8 mouse cellular contexts compared by ENCODE assay signal in the genomic region with DNA sequence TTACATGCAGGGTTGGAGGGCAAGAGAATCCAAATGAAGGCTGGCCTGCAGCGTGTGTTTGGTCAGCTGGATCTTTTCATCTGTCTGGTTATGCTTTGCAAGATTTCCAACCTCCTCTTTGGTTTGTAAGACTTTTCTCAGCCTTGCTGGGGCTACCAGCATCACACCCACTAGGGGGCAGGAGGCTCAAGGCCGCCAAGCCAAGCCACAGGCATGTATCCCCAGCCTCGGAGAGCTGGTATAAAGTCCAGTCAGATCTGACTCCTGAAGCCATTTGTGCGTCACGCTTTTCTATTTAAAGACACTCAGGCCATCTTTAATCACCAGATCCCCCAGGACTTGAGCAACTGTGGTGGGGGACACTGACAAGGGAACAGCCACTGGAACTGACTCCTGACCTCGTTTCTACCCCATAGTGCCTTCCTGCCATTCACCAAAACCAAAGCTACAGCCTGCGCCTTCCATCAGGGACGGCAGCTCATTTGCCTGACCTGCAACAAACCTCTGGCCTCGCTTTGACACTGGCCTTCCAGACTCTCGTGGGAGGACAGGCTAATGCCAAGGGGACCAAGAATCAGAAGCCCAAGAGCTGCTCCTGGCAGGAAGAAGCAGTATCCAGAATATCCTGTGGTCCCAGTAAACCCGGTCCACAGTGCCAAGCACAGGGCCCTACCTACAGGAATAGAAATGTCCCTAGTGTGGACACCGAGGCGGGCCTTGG. TPM values are rescaled to one million over a fixed set of nuclear protein-coding genes. Genes with fewer than 3 reads are reported as not detected.
DNase-seq lines count a peak whose midpoint lies in the region; ATAC-seq and TF ChIP-seq lines count a peak whose summit lies in the region.

No protein-coding gene starts in this region.

- H3K4me1 ChIP-seq in forebrain, postnatal 0 days (ENCODE audit: insufficient read depth) = no peaks in the 10 kb centered on the region
- H3K4me1 ChIP-seq in forebrain, embryonic 16.5 days (replicated peaks; ENCODE audit: control insufficient read depth, insufficient read depth, low read length) = 0 out of 2 replicates have a peak, but pooled peaks cover 4% of the 10 kb centered on the region
- peaks cover 40% of the 10 kb centered on the region for H3K4me1 ChIP-seq in embryonic facial prominence, embryonic 15.5 days
- peaks cover 17% of the 10 kb centered on the region; the same call in 1 of the 2 replicates for H3K4me1 ChIP-seq in stomach, embryonic 14.5 days (ENCODE audit: control insufficient read depth, insufficient read depth, low read length)

- WGBS in forebrain, postnatal 0 days = 56% methylated on average over 13 of the region's 13 CpGs
- 63% methylated on average over 13 of the region's 13 CpGs for WGBS in forebrain, embryonic 16.5 days
- 50% methylated on average over 13 of the region's 13 CpGs for WGBS in embryonic facial prominence, embryonic 15.5 days
- 43% methylated on average over 13 of the region's 13 CpGs for WGBS in stomach, embryonic 14.5 days

- peak; percentile 54; the same call in 1 of the 2 replicates for ATAC-seq in forebrain, postnatal 0 days
- no peak for ATAC-seq in forebrain, embryonic 16.5 days
- ATAC-seq in embryonic facial prominence, embryonic 15.5 days (ENCODE audit: insufficient number of reproducible peaks, low FRiP score, low TSS enrichment, low read depth) = no peak
- peak; percentile 73; the same call in 1 of the 2 replicates for ATAC-seq in stomach, embryonic 14.5 days (ENCODE audit: insufficient number of reproducible peaks, insufficient read depth, low FRiP score, low read depth)

- intact Hi-C loops in left cerebral cortex, postnatal 36 days (cut with DNase I) = loop anchor here (2.0 kb wide), 1 partner anchor 87 kb away; no protein-coding TSS in a partner anchor

- no peak overlapping the region for H3K9ac ChIP-seq in forebrain, postnatal 0 days
- H3K9ac ChIP-seq in forebrain, embryonic 16.5 days (replicated peaks; ENCODE audit: low read depth, low read length) = no peak overlapping the region
- H3K9ac ChIP-seq in embryonic facial prominence, embryonic 15.5 days = no peak overlapping the region
- no peak overlapping the region for H3K9ac ChIP-seq in stomach, embryonic 14.5 days (replicated peaks; ENCODE audit: low read depth, low read length)

- H3K4me3 ChIP-seq in forebrain, postnatal 0 days (ENCODE audit: low read depth, low read length) = no peak overlapping the region
- H3K4me3 ChIP-seq in forebrain, embryonic 16.5 days (replicated peaks; ENCODE audit: low read length) = no peak overlapping the region
- H3K4me3 ChIP-seq in embryonic facial prominence, embryonic 15.5 days (replicated peaks) = no peak overlapping the region
- H3K4me3 ChIP-seq in stomach, embryonic 14.5 days (ENCODE audit: low read depth, low read length) = no peak overlapping the region

- no peaks in the 10 kb centered on the region for H3K9me3 ChIP-seq in forebrain, postnatal 0 days (ENCODE audit: low read length)
- no peaks in the 10 kb centered on the region; the same call in 1 of the 2 replicates for H3K9me3 ChIP-seq in forebrain, embryonic 16.5 days (ENCODE audit: control insufficient read depth, low read length)
- no peaks in the 10 kb centered on the region for H3K9me3 ChIP-seq in embryonic facial prominence, embryonic 15.5 days (replicated peaks)
- H3K9me3 ChIP-seq in stomach, embryonic 14.5 days (ENCODE audit: control insufficient read depth, low read depth, low read length) = no peaks in the 10 kb centered on the region

- peak; percentile 76 for TF ChIP-seq CTCF in forebrain, postnatal 0 days (IDR thresholded peaks at IDR 0.05; ENCODE audit: low read depth)

- peaks cover 12% of the 10 kb centered on the region; the same call in 1 of the 2 replicates for H3K36me3 ChIP-seq in forebrain, postnatal 0 days (ENCODE audit: insufficient read depth)
- 0 out of 2 replicates have a peak, but pooled peaks cover 2% of the 10 kb centered on the region for H3K36me3 ChIP-seq in forebrain, embryonic 16.5 days (ENCODE audit: control insufficient read depth, insufficient read depth)
- peaks cover 7% of the 10 kb centered on the region for H3K36me3 ChIP-seq in embryonic facial prominence, embryonic 15.5 days
- H3K36me3 ChIP-seq in stomach, embryonic 14.5 days (ENCODE audit: control insufficient read depth, insufficient read depth, low read length) = no peaks in the 10 kb centered on the region; the same call in none of the 2 replicates

- no peak overlapping the region for H3K27ac ChIP-seq in forebrain, postnatal 0 days (ENCODE audit: low read depth, low read length)
- no peak overlapping the region for H3K27ac ChIP-seq in forebrain, embryonic 16.5 days (ENCODE audit: low read length)
- H3K27ac ChIP-seq in embryonic facial prominence, embryonic 15.5 days (replicated peaks) = peak overlapping the region; percentile 60; the same call in 1 of the 2 replicates
- H3K27ac ChIP-seq in stomach, embryonic 14.5 days (ENCODE audit: low read length) = no peak overlapping the region; the same call in 1 of the 2 replicates

- H3K4me2 ChIP-seq in forebrain, postnatal 0 days (ENCODE audit: low read depth) = no peak overlapping the region
- H3K4me2 ChIP-seq in forebrain, embryonic 16.5 days (ENCODE audit: low read length) = no peak overlapping the region
- no peak overlapping the region for H3K4me2 ChIP-seq in embryonic facial prominence, embryonic 15.5 days (replicated peaks)
- no peak overlapping the region for H3K4me2 ChIP-seq in stomach, embryonic 14.5 days (replicated peaks; ENCODE audit: low read depth, low read length)

- no peaks in the 10 kb centered on the region for H3K27me3 ChIP-seq in forebrain, postnatal 0 days (ENCODE audit: insufficient read depth, low read length)
- no peaks in the 10 kb centered on the region for H3K27me3 ChIP-seq in forebrain, embryonic 16.5 days (replicated peaks; ENCODE audit: control insufficient read depth, insufficient read depth, low read length)
- H3K27me3 ChIP-seq in embryonic facial prominence, embryonic 15.5 days = no peaks in the 10 kb centered on the region
- H3K27me3 ChIP-seq in stomach, embryonic 14.5 days (ENCODE audit: control insufficient read depth, insufficient read depth, low read length) = no peaks in the 10 kb centered on the region

- peak; percentile 62 for DNase-seq in forebrain, postnatal 0 days
- DNase-seq in adrenal gland, postnatal 4 days (ENCODE audit: low spot score in 2 of 2) = peak; percentile 55 to 73
- peak; percentile 91 for DNase-seq in heart, postnatal 4 days
- peak; percentile 61 to 63 for DNase-seq in left cerebral cortex, postnatal 36 days (ENCODE audit: low spot score in 2 of 2)
- DNase-seq in monocyte, adult 2 months (ENCODE audit: low read depth in 1 of 2, low spot score in 2 of 2) = peak; percentile 40 to 62

RNA-seq across cellular contexts. Expression of a gene that starts 49.7 kb away (rescaled TPM):
- 71.3 and 73.3 TPM in 2 replicates for total RNA-seq in forebrain, postnatal 0 days (2014; rRNA removed)
- polyA plus RNA-seq in forebrain, postnatal 0 days (2015; fragmentation: Nextera tagmentation; extraction: Ambion mirVana) = 43.3 and 51.4 TPM in 2 replicates
- polyA plus RNA-seq in forebrain, embryonic 16.5 days (2015; fragmentation: Nextera tagmentation; extraction: Ambion mirVana) = 69.9 and 74.6 TPM in 2 replicates
- total RNA-seq in adrenal gland, postnatal 4 days (2021) = 10 to 100 TPM; 47.0 to 53.0 TPM
- polyA plus RNA-seq in embryonic facial prominence, embryonic 15.5 days (2015; fragmentation: Nextera tagmentation; extraction: Ambion mirVana) = 41.6 and 42.3 TPM in 2 replicates
- 10 to 100 TPM; 36.1 to 36.7 TPM for total RNA-seq in heart, postnatal 4 days (2021)
- 10 to 100 TPM; 31.0 to 39.9 TPM for total RNA-seq in left cerebral cortex, postnatal 36 days (2021)
- polyA plus RNA-seq in stomach, embryonic 14.5 days (2014; fragmentation: Nextera tagmentation; extraction: Ambion mirVana) = 42.1 and 45.1 TPM in 2 replicates

RNA-seq across cellular contexts. Expression of a gene that starts 49.7 kb away (rescaled TPM):
- total RNA-seq in forebrain, postnatal 0 days (2014; rRNA removed) = 58.2 and 67.9 TPM in 2 replicates
- 132 and 165 TPM in 2 replicates for polyA plus RNA-seq in forebrain, postnatal 0 days (2015; fragmentation: Nextera tagmentation; extraction: Ambion mirVana)
- polyA plus RNA-seq in forebrain, embryonic 16.5 days (2015; fragmentation: Nextera tagmentation; extraction: Ambion mirVana) = 120 and 128 TPM in 2 replicates
- 100 to 1,000 TPM; 136 to 140 TPM for total RNA-seq in adrenal gland, postnatal 4 days (2021)
- polyA plus RNA-seq in embryonic facial prominence, embryonic 15.5 days (2015; fragmentation: Nextera tagmentation; extraction: Ambion mirVana) = 29.1 and 30.4 TPM in 2 replicates
- 10 to 100 TPM; 78.7 to 80.1 TPM for total RNA-seq in heart, postnatal 4 days (2021)
- total RNA-seq in left cerebral cortex, postnatal 36 days (2021) = 10 to 100 TPM; 60.1 to 60.2 TPM
- polyA plus RNA-seq in stomach, embryonic 14.5 days (2014; fragmentation: Nextera tagmentation; extraction: Ambion mirVana) = 8.9 and 10.7 TPM in 2 replicates

Comparison
In these comparisons a context has a peak if more than half of its experiments do, and no peak if none do; other contexts are left out.
1. ATAC-seq: peak in forebrain, postnatal 0 days (single experiment) and stomach, embryonic 14.5 days (single experiment); none in forebrain, embryonic 16.5 days (single experiment) and embryonic facial prominence, embryonic 15.5 days (single experiment).
2. Peak in every context shown above with its lines, with median percentiles within 50 percentile points of each other: DNase-seq.